Mouse (Mus musculus): ENCODE data around the gene Lhfpl1. TPM values are rescaled to one million over a fixed set of nuclear protein-coding genes. Genes with fewer than 3 reads are reported as not detected.

Gene Lhfpl1
- polyA plus RNA-seq, 1 experiment from 2014 or later = not detected

- H3K4me2 ChIP-seq (ENCODE audit: low read depth, low read length) = no peak overlapping the region
- no peak overlapping the region for H3K4me3 ChIP-seq (ENCODE audit: low read depth, low read length)
- no peaks in the 10 kb centered on the region for H3K36me3 ChIP-seq (ENCODE audit: control insufficient read depth, insufficient read depth)
- H3K27me3 ChIP-seq (ENCODE audit: control insufficient read depth, insufficient read depth, low read depth, low read length) = no peaks in the 10 kb centered on the region
- H3K4me1 ChIP-seq (ENCODE audit: control insufficient read depth, low read depth, low read length) = no peaks in the 10 kb centered on the region
- H3K9me3 ChIP-seq (replicated peaks; ENCODE audit: control insufficient read depth, low read length) = no peaks in the 10 kb centered on the region
- no peak overlapping the region for H3K27ac ChIP-seq (ENCODE audit: low read length)
- ATAC-seq (ENCODE audit: low read depth) = no peak
- 53% methylated on average over 4 of the region's 4 CpGs for WGBS (ENCODE audit: insufficient replicate concordance)
- H3K9ac ChIP-seq (ENCODE audit: low read depth, low read length) = no peak overlapping the region
Observed at GRCm38 (mm10) chrX:145271768-145272167, 77.1 kb downstream of the Lhfpl1 start.

DNA sequence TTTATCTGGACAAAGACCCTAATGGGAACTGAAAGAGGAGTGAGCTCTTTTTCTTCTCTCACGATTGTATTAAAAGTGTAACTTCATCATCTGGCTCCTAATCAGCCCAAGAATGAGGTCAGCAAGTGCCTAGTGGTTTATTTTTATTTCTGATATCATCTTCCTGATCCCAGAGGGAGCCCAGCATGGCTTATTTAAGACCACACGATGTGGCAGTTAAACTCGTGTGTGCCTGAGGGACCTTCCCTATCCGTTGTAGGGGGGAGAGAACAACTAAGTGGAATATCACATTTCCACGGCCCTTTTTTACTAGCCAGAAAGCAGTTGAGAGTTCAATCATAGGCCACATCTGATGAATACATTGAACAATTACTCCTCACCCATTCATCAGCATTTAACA is 87.1 kb downstream of the Lhfpl1 start:
- H3K27me3 ChIP-seq (ENCODE audit: control insufficient read depth, insufficient read depth, low read depth, low read length) = no peaks in the 10 kb centered on the region
- 39% methylated on average over 5 of the region's 5 CpGs for WGBS (ENCODE audit: insufficient replicate concordance)
- H3K9me3 ChIP-seq (replicated peaks; ENCODE audit: control insufficient read depth, low read length) = no peaks in the 10 kb centered on the region
- no peak overlapping the region for H3K4me3 ChIP-seq (ENCODE audit: low read depth, low read length)
- no peaks in the 10 kb centered on the region for H3K36me3 ChIP-seq (ENCODE audit: control insufficient read depth, insufficient read depth)
- no peak overlapping the region for H3K27ac ChIP-seq (ENCODE audit: low read length)
- H3K9ac ChIP-seq (ENCODE audit: low read depth, low read length) = no peak overlapping the region
- no peaks in the 10 kb centered on the region for H3K4me1 ChIP-seq (ENCODE audit: control insufficient read depth, low read depth, low read length)
- no peak for ATAC-seq (ENCODE audit: low read depth)
- H3K4me2 ChIP-seq (ENCODE audit: low read depth, low read length) = no peak overlapping the region

Other genes with a start within 250 kb of the Lhfpl1 start
- gene Amot, start 156.1 kb upstream of the Lhfpl1 start, polyA plus RNA-seq (2015; fragmentation: Nextera tagmentation; extraction: Ambion mirVana) = 5.8 and 6.0 TPM in 2 replicates